Mouse (Mus musculus) 3134 (cell line): ENCODE results near the gene Sox5.

Experiments used
- DNase-seq: peaks from one replicate; pipeline ENCODE4 v3.0.0-alpha.2; 2011; ENCODE audit warnings: low spot score; ENCODE audit not compliant: insufficient read length; ENCODE audit errors: extremely low read depth

Sox5 gene

GRCm38 (mm10) chr6:144723024-144723423 is 58.8 kb downstream of the Sox5 start:
- DNase-seq = no peak

DNA sequence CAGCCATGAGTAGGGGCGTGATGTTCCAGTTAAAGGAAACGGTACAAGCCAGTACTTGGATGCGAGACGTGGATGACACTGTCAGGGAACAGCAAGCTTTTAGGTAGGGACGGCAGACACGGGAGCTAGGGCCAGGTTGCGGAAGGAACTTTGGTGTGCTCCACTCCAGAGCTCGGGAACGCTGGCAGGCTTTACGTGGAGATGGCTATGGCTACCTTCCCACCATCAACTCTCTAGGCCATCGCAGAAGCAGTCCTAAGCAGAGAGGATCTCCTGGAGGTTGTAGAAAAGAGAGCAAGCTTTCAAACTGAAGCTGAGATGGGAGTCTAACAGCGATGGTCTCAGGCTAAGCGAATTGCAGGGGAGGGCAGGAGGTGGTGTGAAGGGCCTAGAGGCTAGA is 60.9 kb downstream of the Sox5 start:
- DNase-seq = no peak

GRCm38 (mm10) chr6:144716376-144716775 is 65.4 kb downstream of the Sox5 start:
- DNase-seq = peak; percentile 45

GRCm38 (mm10) chr6:144711841-144712240 is 69.9 kb downstream of the Sox5 start:
- no peak for DNase-seq

GRCm38 (mm10) chr6:144710816-144711215 is 71.0 kb downstream of the Sox5 start:
- peak; percentile 63 for DNase-seq

DNA sequence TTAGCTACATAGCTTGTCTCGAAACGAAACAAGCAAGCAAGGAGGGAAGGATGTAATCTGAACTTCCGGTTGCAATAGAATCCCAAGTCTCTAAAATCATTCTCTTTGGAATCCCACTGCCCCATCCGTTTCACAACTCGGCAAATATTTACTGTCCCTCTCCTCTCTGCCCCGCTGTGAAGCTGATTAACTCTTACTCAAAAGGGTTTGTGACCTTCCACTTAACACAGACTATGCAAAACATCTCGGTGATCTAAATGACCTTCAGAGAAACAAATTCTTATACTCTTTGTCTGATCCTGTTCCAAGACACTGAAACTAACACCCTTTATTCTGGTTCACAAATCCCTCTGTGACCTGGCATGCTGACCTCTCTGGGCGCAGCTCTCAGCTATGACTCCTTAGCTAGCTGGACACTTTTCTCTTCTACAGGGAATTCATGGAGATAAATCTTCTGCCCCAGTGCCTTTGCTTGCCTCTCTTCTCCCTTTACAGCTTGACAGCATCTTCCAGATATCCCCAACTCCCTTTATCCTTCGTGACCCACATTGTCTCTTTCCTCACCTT is 72.1 kb downstream of the Sox5 start:
- DNase-seq = no peak

DNA sequence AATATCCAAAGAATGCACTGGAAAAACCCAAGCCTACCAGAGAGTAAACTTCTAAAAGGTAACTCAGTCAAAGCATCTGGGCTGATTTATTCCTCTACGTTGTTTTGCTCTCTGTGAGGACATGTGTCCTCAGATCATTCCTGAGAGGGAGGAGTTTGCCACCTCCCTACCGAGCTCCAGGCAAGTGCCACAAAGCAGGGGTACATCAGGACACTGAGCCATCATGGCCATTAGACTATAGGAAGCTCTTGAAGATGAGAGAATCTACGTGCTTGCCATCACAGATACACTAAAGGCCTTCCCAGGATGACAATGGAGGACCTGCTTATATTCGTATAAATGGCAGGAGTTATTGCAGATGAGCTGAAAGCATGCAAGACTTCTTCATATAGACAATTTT is 73.4 kb downstream of the Sox5 start:
- DNase-seq = no peak

DNA sequence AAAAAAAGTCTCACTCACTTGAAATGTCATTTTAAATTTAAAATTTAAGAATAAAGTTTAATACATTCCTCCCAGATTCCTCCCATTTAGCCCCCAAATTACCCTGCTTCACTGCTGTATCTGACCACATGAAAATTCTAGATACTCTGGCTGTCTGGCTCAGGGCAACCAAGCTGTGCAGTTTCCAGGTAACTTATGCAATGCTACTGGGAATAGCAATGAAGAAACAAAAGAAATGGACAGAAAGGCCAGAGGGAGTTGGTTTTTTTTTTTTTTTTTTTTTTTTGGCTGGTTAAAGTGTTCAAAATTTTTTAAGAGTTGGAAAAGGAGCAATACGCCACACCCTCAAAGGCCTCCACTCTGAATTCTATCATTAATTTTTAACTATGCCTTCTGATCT is 73.8 kb downstream of the Sox5 start:
- no peak for DNase-seq

DNA sequence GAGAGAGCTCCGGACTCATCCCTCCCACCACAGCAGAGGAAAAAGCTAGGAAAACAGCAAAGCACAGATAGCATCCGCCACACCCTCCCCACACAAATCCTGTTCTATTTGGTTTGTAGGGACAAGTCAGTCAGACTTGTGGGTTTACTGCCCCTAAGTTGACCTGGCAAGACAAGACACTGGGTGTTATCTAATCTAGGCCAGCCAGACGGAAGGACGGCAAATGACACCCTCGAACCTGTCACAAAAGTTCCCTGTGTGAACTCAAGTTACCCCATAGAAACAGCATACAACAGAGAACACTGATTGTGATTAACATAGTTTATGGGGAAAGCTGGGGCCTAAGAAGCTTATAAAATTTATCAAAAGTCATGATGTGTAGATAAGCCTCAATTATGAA is 76.8 kb downstream of the Sox5 start:
- DNase-seq = no peak

DNA sequence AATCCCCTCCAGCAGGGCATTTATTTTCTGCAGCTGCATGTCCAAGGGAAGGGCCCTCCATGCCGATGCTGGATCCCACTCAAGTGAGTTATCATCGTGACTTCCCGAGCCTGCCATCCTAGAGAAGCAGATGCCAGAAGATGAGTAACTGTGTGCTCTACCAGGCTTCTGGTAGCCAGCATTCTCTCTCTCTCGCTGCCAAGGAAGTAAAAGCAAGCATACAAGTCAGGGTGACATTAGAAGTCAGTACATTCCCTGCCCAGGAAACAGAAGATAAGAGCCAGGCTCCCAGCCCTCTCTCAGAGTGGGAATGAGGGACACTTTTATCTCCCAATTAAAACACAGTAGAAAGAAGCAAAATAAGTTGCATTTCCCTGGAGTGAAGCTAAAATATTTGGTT is 86.1 kb downstream of the Sox5 start:
- peak; percentile 27 for DNase-seq

- peak; percentile 29 for DNase-seq
These were observed 88.4 kb downstream of the Sox5 start for GRCm38 (mm10) chr6:144693211-144693899.

DNA sequence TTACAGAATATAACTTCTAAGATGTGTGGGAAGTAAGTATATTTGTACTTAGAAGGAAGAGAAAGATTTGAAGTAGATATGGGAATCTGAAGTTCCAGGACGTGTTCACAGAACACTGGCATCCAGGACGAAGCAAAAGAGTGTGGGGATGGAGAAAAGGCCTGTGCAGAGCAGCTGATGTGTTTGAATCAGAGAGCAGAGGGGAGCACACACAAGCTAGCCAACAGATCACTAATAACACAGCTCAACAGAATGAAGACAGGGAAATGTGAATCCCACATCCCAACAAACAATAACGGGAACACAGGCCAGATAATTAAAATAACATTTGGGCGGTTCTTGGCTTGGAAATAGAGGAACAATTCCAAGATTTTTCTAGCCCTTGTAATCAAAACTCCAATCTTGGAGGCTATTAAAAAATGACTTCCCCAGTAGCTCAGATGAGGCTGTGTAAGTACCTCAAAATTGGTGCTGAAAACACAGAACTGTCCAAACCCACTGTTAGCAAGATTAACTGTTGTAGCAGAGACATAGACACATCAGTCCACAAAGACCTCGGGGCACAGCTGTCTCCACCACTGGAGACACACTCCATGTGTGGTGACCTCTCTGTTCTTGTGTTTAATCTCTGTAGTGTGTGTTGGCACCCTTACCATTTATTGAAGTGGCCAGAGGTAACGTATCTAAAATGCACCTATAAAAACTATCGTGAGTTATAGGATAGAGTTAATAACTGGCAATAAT is 90.3 kb downstream of the Sox5 start:
- no peak for DNase-seq

DNA sequence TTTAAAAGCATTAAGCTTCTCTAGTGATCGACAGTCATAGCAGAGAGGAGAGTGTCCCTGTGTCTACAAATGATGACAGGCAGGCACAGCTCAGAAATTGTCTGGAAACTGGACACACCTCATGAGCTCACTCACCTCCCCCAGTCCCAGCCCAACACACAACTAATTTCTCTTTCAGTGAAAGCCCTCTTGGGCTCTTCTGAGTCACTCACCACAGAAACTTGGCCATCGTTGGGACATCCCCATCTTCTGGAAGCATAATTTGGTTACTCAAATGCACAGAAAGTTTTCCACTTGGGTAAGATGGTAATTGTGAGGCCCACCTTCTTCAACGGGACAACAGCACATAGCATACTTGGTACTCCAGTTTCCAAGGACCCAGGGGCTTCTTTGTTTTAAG is 92.7 kb downstream of the Sox5 start:
- DNase-seq = peak; percentile 59

- DNase-seq = no peak
These were observed 94.1 kb downstream of the Sox5 start for GRCm38 (mm10) chr6:144687681-144688080.

DNA sequence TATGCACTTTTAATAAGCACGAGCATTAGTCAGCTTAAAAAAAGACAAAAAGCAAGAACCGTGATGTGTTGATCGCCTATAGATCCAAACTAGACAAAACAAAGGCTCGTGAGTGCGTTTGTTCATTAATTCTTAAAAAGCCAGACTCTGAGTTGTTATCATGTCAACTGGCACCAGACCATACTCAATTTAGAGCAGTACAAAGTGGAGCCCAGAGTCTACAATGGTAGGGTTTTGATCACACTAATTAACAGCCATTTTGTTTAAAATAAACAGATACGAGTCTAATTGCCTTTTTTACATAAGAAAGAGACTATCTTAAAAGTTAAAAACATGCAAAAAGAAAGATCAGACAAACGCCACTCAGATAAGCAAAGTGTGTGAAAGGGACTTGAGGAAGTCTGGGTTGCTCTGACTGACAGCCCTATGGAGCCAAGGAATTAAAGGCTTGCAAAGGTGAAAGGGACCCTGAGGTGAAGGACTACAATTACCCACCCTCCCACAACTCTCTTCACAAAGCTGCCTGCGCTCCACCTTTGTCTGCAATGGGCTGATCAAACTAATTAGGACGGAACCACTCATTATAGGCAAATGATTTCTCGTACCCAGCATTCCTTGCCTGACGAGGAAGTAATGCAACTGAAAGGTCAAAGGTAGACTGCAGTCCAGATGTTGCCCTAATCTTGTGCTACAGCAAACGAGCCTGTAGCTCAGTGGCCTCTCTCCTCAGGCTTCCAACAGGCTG is 100.6 kb downstream of the Sox5 start:
- no peak for DNase-seq

- DNase-seq = no peak
These were observed 104.2 kb downstream of the Sox5 start for GRCm38 (mm10) chr6:144677491-144678133.

- DNase-seq = no peak
These were observed 106.7 kb downstream of the Sox5 start for GRCm38 (mm10) chr6:144675111-144675510.

- no peak for DNase-seq
These were observed 107.9 kb downstream of the Sox5 start for GRCm38 (mm10) chr6:144673906-144674305.

DNA sequence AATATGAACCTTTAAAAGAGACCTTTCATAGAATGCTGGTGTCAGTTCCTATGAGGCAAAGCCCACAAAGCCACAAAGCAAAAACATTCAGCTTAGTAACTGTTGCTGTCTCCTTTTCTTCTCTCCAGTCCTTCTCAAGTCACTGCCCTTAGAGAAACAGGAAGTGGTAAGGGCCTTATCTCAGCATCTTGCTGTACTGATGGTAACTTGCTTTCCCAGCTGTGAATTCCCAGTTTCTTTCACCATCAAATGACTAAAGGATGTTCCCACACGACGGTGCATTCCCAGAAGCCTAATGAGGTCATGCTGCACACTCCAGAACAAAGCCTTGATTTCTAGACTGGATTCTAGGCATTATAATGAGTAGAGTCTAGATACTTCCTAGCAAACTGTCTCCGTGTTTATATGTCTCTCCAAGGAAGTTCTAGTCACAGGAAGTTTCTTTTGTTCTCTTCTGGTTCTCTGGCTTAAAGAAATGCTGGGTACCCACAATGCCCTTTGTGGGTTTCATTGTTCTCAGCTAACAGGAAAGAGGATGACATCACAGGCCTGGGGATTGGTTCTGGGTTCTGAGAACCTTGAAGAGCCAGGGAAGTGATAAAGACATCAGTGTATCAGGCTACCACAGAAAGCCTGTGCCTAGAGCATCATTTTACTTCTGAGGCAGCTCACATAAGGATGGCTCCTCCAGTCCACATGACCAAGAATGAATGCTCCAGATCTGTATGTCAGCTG is 111.2 kb downstream of the Sox5 start:
- DNase-seq = peak; percentile 55

GRCm38 (mm10) chr6:144666617-144667016 is 115.2 kb downstream of the Sox5 start:
- DNase-seq = no peak
